12 mouse cellular contexts compared by ENCODE assay signal in genomic region chr19:21819585-21819984, GRCm38 (mm10). TPM values are rescaled to one million over a fixed set of nuclear protein-coding genes. Genes with fewer than 3 reads are reported as not detected.
DNase-seq lines count a peak whose midpoint lies in the region; ATAC-seq and TF ChIP-seq lines count a peak whose summit lies in the region.
"Had no signal": no experiment of that assay in that cellular context is flagged by ENCODE, and none has a peak within 500 bp of the region (broad histone marks: within the 10 kb centered on the region; RNA-seq: fewer than 3 reads in every experiment).

No protein-coding gene starts in this region.

- ATAC-seq in stomach, postnatal 0 days (ENCODE audit: low FRiP score, low TSS enrichment), result no peak
- ATAC-seq in forebrain, embryonic 16.5 days, result no peak
- ATAC-seq: hindbrain, postnatal 0 days had no signal

- no peak overlapping the region for H3K4me3 ChIP-seq in stomach, postnatal 0 days (ENCODE audit: low read depth, low read length)
- no peak overlapping the region for H3K4me3 ChIP-seq in layer of hippocampus, adult 2 months
- H3K4me3 ChIP-seq in forebrain, embryonic 16.5 days (replicated peaks; ENCODE audit: low read length), result no peak overlapping the region
- H3K4me3 ChIP-seq: liver, embryonic 13.5 days had no signal

- no peak overlapping the region for H3K27ac ChIP-seq in stomach, postnatal 0 days (replicated peaks)
- no peak overlapping the region for H3K27ac ChIP-seq in layer of hippocampus, adult 2 months
- no peak overlapping the region for H3K27ac ChIP-seq in forebrain, embryonic 16.5 days (ENCODE audit: low read length)
- H3K27ac ChIP-seq: hindbrain, postnatal 0 days; liver, embryonic 13.5 days had no signal

- H3K9me3 ChIP-seq in stomach, postnatal 0 days (ENCODE audit: control insufficient read depth, low read length), result no peaks in the 10 kb centered on the region
- no peaks in the 10 kb centered on the region for H3K9me3 ChIP-seq in forebrain, embryonic 16.5 days (ENCODE audit: control insufficient read depth, low read length)
- H3K9me3 ChIP-seq: G1E; liver, embryonic 13.5 days had no signal

- no peak for TF ChIP-seq EP300 in stomach, postnatal 0 days (optimal IDR thresholded peaks at IDR 0.05)

- WGBS in stomach, postnatal 0 days, result 49% methylated on average over 5 of the region's 5 CpGs
- 56% methylated on average over 5 of the region's 5 CpGs for WGBS in forebrain, embryonic 16.5 days

- no peak overlapping the region for H3K9ac ChIP-seq in stomach, postnatal 0 days (ENCODE audit: low read length)
- H3K9ac ChIP-seq in forebrain, embryonic 16.5 days (replicated peaks; ENCODE audit: low read depth, low read length), result no peak overlapping the region
- H3K9ac ChIP-seq: liver, embryonic 13.5 days had no signal

- no peak for TF ChIP-seq CTCF in stomach, postnatal 0 days (IDR thresholded peaks at IDR 0.05; ENCODE audit: low read depth)
- no peak for TF ChIP-seq CTCF in layer of hippocampus, adult 2 months (conservative IDR thresholded peaks at IDR 0.05)

- peaks cover 7% of the 10 kb centered on the region for H3K36me3 ChIP-seq in stomach, postnatal 0 days (ENCODE audit: control insufficient read depth, insufficient read depth, low read length)
- H3K36me3 ChIP-seq in forebrain, embryonic 16.5 days (ENCODE audit: control insufficient read depth, insufficient read depth), result peaks cover 26% of the 10 kb centered on the region

- no peaks in the 10 kb centered on the region for H3K27me3 ChIP-seq in stomach, postnatal 0 days (ENCODE audit: control insufficient read depth, insufficient read depth, low read length)
- no peaks in the 10 kb centered on the region for H3K27me3 ChIP-seq in forebrain, embryonic 16.5 days (replicated peaks; ENCODE audit: control insufficient read depth, insufficient read depth, low read length)
- H3K27me3 ChIP-seq: liver, embryonic 13.5 days had no signal

- H3K4me2 ChIP-seq in stomach, postnatal 0 days (replicated peaks; ENCODE audit: low read depth), result no peak overlapping the region
- no peak overlapping the region for H3K4me2 ChIP-seq in forebrain, embryonic 16.5 days (ENCODE audit: low read length)
- H3K4me2 ChIP-seq: liver, embryonic 13.5 days had no signal

- H3K4me1 ChIP-seq in stomach, postnatal 0 days (replicated peaks; ENCODE audit: control insufficient read depth, insufficient read depth), result no peaks in the 10 kb centered on the region
- no peaks in the 10 kb centered on the region for H3K4me1 ChIP-seq in forebrain, embryonic 16.5 days (replicated peaks; ENCODE audit: control insufficient read depth, insufficient read depth, low read length)
- H3K4me1 ChIP-seq: liver, embryonic 13.5 days had no signal

- DNase-seq in kidney, postnatal 14 days, result peak; percentile 21
- DNase-seq in kidney, adult 18-20 months, result no peak
- peak; percentile 44 for DNase-seq in adipocyte (ENCODE audit: low spot score)
- peak; percentile 24 to 34 for DNase-seq in heart, adult 9 months (ENCODE audit: low spot score in 2 of 2)
- peak; percentile 22 for DNase-seq in stomach, postnatal 0 days (ENCODE audit: low spot score)
- no peak for DNase-seq in layer of hippocampus, adult 2 months (ENCODE audit: low spot score in 2 of 2)
- DNase-seq: cerebellum, postnatal 25 days; liver, embryonic 13.5 days; thymus, postnatal 36 days had no signal

RNA-seq across cellular contexts. Expression of gene Cemip2, which starts 41.4 kb away (rescaled TPM):
- polyA plus RNA-seq in stomach, postnatal 0 days (2015; fragmentation: Nextera tagmentation; extraction: Ambion mirVana), result 5.5 and 5.8 TPM in 2 replicates
- 10 to 100 TPM; 13.3 TPM for total RNA-seq in layer of hippocampus, adult 2 months (2021)
- polyA plus RNA-seq in forebrain, embryonic 16.5 days (2015; fragmentation: Nextera tagmentation; extraction: Ambion mirVana), result 37.2 and 37.6 TPM in 2 replicates

Comparison
In these comparisons a context has a peak if more than half of its experiments do, and no peak if none do; other contexts are left out.
1. DNase-seq: peak in kidney, postnatal 14 days (single experiment), adipocyte (single experiment), heart, adult 9 months (2 of 2) and stomach, postnatal 0 days (single experiment); none in kidney, adult 18-20 months (single experiment) and layer of hippocampus, adult 2 months (0 of 2).